Mouse (Mus musculus) adrenal gland, adult 8-10 months (tissue): ENCODE measurements around the gene Vldlr. TPM values are rescaled to one million over a fixed set of nuclear protein-coding genes. Genes with fewer than 3 reads are reported as not detected.

Experiments used
- DNase-seq: peaks from one replicate; pipeline ENCODE4 v3.0.0; 2022
- total RNA-seq, 4 experiments: library from RNA; stranded (reverse); gene quantifications; 2 replicates each; pipeline ENCODE4 v1.2.4; 2022

Vldlr gene
- total RNA-seq, result 10 to 100 TPM; 20.9 to 27.3 (median 21.9) TPM

DNA sequence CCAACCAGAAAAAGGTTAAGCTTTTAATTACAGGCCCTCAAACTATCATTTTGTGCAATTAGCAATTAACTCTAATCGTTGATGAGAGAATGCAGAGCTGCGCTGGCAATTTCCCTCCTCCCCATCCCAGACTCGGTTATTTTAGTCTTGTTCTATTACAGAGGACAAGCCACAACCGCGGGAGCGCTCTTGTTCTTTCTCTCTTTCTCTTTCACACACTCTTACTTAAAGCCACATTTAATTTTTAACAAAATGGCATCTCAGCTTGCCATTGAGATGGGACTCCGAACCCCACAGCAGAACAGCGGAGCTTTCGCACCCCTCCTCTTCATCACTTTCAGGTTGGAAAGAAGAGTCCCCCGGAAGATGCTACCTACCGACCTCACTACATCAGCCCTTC, at the start of gene Vldlr:
Gene Vldlr, plus strand, starts transcription at position 167 of the 400 bp plus-strand sequence.
- no peak for DNase-seq

DNA sequence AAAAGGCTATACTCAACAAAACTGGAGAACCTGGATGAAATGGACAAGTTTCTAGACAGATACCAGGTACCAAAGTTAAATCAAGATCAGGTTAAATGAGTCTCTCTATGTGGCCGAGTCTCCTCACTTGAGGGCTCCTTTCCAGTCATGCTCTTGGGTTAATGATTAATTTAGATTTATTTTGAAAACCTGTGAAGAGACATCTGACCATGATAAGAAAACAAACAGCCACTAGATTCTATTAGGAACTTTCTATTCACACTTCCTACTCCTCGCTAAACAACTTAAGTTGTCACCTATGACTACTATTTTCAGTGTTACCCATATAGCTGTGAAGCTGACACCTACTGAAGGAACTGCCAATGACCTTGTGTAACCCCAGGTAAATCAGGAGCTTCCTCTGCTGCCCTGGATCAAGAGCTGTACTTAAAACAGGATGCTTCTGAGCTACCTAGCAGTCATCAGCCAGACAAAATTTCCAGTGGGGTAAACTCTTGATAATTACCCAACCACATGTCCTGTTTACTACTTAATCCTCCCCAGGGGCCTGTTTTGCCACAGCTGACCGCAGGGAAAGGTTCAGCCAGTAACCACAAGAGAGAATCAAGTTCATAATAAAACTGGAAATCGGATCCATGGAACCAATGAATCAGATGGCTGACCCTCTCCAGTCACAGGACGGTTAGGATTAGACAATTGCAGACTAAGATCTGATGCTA, 48.5 kb upstream of the Vldlr start:
- no peak for DNase-seq

DNA sequence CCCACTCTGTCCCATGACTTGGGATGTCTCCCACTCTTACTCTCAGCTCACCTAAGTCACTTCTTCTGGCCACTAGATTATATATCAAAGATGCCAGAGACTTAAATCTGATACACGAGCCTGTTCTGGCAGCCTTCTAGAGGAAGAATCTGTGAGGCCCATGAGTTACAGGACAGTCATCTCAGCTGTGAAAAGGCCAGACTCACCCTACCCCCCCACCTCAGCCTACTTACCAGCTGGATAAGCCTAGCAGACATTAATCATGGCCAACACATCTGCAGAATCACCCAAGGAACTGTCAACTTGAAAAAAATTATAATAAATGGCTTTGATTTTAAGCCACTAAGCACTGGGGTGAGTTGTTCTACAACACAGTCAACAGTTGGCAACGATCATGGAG, 42.4 kb upstream of the Vldlr start:
- DNase-seq, result no peak

DNA sequence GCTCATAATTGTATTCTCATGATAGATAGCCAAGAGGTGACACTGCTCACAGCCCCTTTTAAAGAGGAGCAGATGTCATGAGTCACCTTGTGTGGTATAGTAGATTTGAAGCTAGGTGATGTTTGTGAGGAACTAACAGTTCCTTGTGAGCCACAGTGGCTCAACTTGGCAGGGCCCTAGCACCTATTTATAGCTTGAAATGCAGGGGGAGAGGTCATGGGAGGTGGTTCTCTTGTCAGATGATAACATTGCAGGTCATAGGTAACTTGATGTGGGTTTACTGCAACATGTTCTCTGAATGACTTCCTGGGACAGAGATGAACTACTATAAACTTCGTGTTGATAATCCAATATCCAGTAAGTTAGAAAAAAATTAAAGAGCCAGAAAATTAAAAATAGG, 40.7 kb upstream of the Vldlr start:
- DNase-seq, result no peak

DNA sequence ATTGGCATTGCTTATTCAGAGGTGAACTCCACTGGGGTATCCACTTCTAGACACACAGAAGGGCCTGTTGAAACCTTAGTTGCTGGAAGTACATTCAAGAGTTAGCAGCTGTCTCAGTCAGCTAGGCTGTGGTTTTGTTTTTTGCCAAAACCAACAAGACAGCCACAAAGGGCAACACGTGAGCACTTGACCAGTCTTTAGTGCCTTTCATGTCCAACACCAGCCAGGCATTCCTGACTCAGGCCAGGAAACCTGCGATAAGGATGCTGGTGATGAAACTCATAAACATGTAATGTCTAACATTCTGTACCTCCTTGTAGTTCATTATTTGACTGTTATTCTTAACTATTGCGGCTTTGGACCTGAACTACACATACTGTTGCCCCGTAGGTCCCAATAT, 39.7 kb upstream of the Vldlr start:
- DNase-seq, result no peak

DNA sequence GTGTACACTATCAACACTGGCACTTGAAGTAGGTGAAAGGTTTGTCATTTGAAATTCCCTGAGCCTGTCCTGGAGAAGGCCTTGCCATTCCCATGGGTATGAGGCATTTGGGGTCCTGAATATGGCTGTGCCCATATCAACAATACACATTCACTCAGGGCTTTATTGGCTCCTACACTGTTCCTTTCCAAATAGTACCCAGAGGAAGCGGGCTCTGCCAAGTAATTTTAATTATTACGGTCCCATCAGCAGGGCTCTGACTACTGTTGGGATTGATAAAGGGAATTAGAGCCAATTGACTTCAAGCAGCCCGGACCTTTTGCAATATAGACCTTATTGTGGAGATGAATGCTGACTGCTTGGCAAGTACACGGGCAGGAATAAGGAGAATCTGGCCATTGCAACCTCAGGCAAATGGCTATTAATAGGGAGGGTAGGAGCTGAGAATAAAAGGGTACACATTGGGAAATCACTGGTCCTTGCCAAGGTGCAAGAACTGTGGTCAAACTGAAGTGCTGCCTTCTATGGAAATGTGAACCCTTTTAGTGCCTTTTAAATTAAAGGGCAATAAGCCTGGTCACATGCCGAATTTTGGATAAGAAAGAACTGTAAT, 38.0 kb upstream of the Vldlr start:
- DNase-seq, result no peak

DNA sequence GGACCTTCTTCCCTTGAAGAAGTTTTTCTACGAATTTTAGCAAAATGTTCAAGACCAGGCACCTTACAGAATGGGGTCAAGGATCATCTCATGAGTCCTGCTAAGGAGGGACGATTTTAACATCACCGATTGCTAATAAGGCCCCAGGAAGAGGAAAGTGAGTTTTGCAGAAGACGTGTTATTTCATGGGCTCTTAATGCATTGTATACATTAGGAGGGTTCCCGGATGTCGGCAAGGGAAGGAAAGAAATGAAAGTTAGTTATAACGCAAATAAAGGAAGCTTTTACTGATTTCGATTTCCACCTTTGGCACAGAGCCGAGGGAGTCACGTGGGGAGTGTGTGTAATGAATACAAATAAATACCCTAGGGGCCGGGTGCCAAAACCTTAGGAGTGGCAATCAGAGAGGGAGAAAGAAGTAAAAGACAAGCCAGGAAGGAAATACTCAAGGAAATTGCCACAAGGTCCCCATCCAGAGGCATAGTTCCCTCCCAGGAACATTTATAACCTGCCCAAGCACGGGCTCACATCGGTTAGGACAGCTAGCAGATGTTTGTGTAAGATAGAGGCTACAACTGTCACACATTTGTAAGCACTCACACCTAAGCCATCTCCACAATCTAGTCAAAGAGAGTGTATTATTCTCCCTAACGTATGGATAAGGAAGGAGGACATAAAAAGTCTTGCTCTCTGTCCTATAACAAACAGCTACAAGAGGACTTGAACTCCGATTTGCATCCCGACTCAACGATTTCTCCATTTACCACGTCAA, 35.7 kb upstream of the Vldlr start:
- DNase-seq, result no peak

DNA sequence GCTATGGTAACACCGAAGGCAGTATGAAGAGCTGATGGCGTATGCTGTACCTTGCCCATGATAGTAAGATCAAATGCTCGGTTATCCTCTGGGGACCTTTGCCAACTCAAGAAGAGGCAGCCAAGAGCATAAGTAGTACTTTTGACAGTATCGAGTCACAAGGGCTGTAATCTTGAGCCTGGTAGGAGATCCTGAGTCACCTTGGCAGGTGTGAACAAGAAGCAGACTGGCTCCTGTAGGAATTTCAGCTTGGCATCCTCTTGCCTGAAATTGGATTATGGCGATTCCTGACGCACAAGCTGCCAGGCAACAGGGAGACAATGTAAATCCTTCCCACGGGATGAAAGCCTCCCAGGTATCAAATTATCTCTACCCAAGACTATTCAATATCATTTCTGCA, 32.8 kb upstream of the Vldlr start:
- DNase-seq, result no peak

DNA sequence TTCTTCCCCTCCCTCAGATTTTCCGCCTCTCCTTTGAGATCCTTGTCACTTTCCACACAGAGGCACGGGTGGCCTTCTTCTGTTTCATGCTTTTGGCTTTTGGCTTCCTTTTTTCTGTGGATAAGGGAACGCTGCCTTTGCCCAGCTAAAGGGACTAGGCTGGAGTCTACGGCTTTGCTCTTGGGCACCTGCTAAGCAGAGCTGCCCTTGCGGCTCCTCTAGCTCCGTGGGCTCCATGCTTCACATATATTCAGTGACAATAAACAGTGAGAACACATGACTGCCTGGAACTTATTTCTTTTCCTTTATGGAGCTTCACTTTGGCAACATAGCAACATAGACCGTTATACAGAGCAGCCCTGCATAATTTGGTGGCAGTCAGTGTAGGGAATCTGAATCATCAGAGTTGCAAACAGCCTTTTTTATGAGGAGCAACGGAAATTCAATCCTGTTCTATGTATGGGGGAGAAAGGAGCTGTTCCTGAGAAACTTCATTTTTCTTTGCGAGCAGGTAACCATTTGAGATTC, 12.5 kb upstream of the Vldlr start:
- DNase-seq, result no peak

DNA sequence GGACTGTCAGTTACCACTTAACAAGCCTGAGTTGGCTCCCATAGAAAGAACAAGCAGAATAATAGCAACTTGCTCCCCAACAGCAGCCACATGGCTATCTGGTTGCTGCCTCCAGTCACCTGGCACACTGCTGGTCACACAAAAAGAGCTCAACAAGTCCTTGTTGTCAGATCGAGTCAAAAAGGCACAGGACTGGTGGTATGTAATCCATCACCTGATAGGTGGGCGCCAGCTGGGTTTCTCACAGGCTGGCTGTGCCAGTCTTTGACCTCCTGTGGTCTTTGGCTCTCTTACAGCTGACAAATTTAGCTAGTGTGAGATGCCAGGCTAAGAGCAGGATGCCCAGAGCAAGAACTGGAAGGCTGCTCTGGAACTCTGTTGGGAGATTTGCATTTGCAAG, 5.3 kb upstream of the Vldlr start:
- no peak for DNase-seq

DNA sequence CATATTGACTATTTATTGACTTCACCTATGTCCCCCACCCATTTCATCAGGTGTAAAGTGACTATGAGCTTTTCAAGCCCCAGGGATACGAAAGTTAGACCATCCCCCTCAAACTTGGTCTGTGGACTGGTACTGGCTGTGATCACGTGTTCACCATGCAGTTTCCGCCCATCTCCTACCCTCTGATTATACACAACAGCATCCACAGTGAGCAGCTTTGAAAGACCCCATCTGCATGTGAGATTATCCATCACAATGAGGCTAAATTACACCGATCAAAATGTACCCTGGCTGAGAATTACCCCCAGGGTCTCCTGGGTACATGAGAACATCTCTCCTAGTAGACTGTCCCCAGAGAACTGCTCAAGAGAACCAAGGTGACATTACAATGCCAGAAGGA, 688 bp upstream of the Vldlr start:
- DNase-seq, result no peak

DNA sequence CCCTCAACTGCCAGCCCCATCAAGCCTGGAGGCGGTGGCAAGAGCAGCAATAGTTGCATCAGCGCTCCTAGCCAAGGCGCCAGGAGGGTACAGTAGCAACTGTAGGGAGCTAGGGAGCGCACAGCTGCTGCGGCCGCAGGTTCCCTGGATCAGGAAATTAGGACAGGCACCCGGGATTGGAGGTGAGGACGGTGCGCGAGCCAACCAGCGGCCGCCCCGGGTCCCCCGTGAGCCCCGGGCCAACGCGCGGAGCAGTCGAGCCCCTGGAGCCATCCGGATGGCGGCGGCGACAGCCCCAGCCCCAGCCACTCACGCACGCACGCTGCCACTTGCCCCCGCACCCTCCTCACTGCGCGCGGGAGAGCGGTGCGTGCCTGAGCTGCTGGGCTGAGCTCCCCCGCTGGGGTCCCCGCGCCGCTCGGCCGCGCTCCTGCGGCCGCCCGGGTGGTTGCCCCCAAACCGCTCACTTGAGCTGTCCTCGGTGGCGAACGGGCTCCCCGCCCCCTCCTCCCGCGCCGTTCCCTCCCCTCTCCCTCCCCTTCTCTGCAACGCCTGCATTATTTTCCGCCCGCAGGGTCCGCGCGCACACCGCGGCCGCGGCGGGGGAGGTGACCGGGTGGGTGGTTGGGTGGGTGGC, 601 bp downstream of the Vldlr start:
- DNase-seq, result peak; percentile 55

DNA sequence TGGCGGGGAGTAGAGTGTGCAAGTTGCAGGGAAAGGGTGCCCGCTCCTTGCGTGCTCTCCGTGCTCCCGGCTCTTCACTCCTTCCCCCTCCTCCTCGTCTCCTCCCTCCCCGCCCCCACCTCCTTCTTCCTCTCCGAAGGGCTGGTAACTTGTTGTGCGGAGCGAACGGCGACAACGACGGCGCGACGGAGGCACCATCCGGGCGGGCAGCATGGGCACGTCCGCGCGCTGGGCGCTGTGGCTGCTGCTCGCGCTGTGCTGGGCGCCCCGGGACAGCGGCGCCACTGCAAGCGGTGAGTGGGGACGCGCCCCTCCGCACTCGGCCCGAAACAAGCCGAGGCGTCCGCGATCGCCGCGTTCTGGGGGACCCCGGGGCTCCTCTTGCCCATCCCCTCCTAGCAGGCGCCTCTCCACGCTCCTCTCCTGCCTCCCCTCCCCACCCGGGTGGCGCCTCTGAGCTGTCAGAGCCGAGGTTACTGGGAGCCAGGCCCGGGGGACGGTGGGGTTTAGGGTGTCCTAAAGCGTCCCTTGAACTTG, 1.2 kb downstream of the Vldlr start:
- DNase-seq, result peak; percentile 16

DNA sequence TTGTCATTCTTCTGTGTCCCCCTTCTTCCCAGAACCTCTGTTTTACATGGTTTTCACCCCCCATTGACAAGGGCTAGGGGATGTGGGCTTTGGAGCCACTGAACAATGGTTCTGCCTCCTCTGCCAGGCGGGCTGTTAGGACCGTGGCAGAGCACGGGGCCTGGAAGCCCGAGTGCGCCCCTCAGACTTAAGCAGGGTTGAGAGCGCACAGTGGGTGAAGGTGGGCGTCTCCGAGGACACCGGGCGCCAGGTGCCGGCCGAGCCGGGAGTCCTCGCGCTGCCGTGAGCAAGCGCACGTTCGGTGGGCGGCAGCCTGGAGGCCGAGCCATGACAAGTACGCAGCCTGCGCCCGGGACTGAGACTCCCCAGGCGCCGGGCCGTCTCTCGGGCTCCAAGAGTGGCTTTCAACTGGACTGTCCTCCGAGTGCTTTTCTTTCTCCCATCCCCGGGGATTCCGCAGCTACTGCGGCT, 1.7 kb downstream of the Vldlr start:
- peak; percentile 11 for DNase-seq

DNA sequence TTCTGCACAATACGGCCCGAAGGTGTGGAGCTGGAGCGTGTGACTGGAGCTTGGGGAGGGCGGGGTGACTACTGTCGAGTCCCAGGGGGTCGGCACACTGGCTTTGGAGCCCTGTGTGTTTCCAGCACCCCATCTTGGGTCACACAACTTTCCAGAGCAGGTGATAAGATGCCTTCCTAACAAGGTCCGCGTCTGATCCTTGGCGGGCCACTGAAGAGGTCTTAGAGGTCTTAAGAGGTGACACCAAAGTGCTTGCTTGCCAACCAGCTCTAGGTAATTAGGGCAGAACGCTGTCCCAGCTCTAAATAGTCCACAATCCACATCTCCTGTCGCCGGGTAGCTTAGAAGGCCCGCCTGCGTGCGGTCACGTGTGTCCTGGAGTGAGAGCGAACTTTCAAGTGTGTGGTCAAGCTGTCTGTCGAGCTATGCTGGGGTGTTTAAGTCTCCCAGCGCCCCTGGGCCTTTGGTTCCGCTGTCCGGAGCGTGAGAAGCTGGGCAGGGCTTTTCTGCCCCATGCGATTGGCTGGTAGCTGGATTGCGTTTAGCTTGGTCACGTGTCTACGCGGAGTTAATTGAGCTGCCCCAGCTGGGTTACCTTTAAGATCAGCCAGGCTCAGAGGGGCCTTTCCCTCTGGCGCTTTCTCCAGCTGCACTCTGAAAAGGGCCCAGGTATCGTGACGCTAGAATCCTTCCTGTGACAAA, 2.4 kb downstream of the Vldlr start:
- DNase-seq, result peak; percentile 78

DNA sequence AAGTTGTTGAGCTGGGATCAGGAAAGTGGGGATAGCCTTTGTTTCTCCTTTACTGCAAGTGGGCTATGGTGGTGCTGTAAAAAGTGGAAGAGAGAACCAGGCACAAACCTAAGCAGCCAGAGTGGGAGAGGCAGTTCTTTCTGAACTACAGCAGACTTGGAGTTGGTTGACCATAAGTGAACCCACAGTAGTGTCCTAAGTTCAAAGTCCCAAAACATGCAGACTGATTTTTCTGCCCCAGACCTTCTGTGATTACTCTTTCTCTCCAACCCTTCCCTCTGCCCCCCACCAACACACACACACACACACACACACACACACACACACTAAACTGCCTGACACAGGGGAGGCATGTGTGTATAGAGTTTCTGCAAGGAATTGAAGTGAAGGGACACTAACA, 3.3 kb downstream of the Vldlr start:
- DNase-seq, result no peak

DNA sequence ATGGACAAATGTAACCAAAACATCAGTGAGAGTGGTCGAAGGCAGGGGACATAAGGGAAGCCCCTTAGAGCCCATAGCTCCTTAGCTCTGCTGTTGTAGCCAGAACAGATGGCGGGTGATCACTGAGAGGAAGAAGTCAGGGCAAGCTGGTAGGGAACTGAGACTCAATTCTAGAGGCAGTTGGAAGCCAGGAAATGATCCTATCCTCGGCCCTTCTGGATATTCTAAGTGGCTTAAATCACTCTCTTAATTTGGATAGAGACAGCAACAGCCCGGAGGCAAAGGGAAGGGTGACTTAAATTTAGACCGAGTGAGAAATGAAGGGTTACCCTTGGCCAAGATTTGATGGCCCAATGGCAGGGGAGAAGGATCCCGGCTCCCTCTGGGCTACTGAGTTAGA, 6.8 kb downstream of the Vldlr start:
- no peak for DNase-seq

DNA sequence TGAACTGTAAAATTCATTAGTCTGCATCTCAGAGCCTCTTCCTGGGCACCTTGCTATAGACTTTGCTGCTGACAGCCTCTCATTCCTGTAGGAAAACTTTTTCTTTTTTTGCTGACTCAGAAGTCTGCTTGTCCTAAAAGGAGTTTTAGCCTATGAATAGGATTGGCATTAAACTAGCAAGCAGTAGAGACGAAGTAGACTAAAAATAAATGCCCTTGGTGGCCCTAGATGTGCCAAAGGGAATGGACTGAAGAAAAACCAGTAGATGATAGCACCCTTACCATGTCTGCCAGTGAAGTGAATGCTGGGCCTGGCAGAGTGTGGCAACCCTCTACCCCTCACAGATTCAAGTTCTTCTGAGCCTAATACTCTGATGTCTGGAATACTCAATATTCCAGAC, 8.1 kb downstream of the Vldlr start:
- DNase-seq, result no peak

DNA sequence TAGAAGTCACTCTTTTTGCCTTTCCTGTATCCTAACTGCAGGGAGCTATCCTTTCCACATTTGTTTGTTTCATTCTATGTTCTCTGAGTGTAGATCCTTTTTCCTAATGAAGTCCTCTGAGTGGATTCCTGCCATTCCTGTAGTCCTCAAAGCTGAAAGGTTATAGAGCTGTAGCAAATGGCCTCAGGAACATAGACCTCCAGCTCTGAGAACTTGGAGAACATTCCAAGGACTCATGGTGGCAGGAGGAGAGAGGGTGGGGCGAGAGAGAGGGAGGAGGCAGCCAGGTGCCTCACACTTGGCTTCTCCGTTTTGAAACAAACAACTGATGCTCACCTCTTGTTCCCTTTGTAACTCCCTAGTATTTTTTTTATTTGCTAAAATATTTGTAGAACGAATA, 10.3 kb downstream of the Vldlr start:
- no peak for DNase-seq

DNA sequence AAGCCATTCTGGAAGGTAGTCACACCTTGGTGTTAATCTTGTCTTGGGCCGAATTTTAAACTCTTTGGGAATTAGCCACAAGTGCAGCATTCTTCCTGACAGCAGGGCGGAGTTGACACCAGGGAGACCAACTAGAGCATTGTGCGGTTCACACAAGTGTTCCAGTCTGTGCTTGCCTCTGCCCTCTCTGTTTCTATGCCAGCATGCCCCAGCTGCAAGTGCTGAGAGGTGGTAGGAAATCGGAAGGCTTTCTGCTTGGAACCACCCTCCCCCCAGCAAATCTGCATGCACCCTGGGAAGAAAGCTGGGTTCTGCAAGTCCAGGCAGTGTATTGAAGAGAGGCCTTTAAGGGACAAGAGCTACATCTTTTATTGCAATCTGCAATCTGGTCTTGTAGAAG, 10.8 kb downstream of the Vldlr start:
- DNase-seq, result no peak

DNA sequence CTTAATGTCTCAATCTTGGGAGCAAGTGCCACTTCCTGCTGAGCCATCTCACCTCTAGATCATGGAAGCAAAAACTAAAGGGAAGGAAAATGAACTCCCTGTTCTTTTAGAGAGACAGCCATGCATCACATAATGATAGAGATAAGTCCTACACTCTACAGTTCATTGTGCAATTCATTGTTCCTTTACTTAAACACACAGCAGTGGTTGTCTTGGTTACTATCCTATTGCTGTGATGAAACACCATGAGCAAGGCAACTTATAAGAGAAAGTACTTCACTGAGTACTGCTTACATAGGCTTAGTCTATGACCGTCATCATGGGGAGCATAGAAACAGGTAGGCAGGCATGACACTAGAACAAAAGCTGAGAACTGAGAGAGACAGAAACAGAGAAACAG, 12.0 kb downstream of the Vldlr start:
- no peak for DNase-seq

DNA sequence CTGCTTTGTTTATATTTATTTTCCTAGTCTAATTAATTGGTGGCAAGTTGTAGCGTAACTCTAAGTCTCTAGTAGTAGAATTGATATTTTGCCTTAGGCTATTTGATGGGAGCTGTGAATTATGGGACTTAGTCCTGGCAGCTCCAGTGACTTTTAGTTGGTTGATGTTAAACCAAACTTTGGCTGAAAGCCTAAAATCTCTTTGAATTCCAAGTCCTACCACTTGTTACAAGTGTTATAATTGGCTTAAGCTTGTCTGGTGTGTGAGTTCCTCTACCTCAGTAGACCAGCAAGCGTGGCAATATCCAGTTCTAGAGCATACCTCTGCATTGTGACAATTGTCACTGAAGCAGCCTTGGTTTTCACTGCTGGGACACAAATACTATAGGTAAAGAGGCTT, 17.1 kb downstream of the Vldlr start:
- no peak for DNase-seq
